Mouse (Mus musculus): Measurements from ENCODE around the gene Rere. TPM values are rescaled to one million over a fixed set of nuclear protein-coding genes. Genes with fewer than 3 reads are reported as not detected.
A peak's percentile ranks its signal among the peaks of the same experiment; 100 is the strongest.

Gene Rere
- polyA plus RNA-seq, 2 experiments = 28.5 to 43.3 TPM

DNA sequence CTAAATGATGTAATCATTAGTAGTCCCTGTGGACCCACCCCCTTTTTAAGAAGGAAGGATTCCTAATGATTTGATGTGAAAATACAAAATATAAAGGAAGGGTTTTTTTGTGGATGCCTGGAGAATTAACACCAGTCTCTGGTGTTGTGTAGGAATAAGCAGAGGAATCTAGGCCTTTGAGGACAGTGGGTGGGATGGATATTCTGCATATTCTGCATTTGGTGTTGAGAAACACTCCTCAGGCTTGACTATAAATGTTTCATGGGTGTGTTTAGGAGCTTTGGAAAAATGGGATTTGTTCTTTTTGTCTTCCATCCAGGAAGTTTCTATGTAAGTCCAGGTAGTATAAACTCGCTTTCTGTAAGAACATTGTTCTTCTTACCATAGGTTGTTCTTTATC, 55.8 kb downstream of the Rere start:
- WGBS = 96% methylated on average over 1 of the region's 1 CpGs
- DNase-seq (ENCODE audit: low spot score) = no peak
- no peak for TF ChIP-seq POLR2A (IDR thresholded peaks at IDR 0.05; ENCODE audit: borderline replicate concordance, extremely low read depth, insufficient read depth, insufficient read length)
- H3K27me3 ChIP-seq (ENCODE audit: control insufficient read depth, insufficient read depth, low read length) = no peaks in the 10 kb centered on the region
- peaks cover 5% of the 10 kb centered on the region; the same call in 1 of the 2 replicates for H3K4me1 ChIP-seq (ENCODE audit: control insufficient read depth, insufficient read depth, low read length)
- no peak overlapping the region for H3K4me2 ChIP-seq (replicated peaks; ENCODE audit: low read depth, low read length, severe bottlenecking)
- no peak overlapping the region for H3K27ac ChIP-seq (replicated peaks; ENCODE audit: low read depth, low read length)
- ATAC-seq (ENCODE audit: low FRiP score, low read depth) = no peak
- H3K9ac ChIP-seq (ENCODE audit: low read depth, low read length, severe bottlenecking) = no peak overlapping the region
- no peaks in the 10 kb centered on the region for H3K36me3 ChIP-seq (ENCODE audit: control insufficient read depth, insufficient read depth, low read length)
- no peak overlapping the region for H3K4me3 ChIP-seq (replicated peaks; ENCODE audit: low read length)
- H3K9me3 ChIP-seq (ENCODE audit: control insufficient read depth, low read length) = no peaks in the 10 kb centered on the region

DNA sequence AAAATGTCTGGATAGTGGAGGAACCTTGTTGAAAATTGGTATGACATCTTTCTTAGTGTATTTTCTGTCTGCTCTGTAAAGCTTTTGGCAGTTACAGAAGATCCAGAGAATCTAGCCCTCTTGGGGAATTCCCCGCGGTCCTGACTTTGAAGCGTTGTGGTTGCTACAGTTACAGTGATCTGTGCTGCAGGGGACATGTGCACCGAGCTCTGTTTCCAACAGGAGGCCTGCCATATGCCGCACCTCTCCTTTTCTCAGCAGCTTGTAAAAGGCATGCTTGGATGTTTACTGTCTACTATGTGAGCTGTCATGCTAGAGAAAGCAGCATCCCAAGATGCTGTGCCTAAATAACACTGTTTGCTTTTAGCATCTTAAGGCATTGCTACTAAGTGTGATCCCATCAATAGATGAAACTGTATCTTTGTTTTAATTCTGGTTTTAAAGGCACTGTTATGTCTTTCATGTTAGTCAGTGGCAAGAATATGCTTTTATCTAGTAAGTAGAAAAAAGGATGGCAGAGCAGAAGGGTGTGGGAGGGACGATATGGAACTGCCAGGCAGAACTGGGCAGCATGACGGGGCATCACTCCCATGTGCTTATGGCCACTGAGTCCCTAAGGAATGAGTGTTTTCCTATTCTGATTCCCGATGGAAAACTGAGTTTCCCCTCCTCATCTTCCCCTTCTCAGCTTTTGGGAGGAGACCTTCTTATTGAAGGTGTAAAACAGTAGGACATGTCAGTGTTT, 57.6 kb downstream of the Rere start:
- Histone ChIP-seq H3K36me3 (ENCODE audit: control insufficient read depth, insufficient read depth, low read length) (no peaks in the 10 kb centered on the region), H3K4me2 (replicated peaks; ENCODE audit: low read depth, low read length, severe bottlenecking) (no peak overlapping the region), H3K4me3 (replicated peaks; ENCODE audit: low read length) (no peak overlapping the region), H3K9me3 (ENCODE audit: control insufficient read depth, low read length) (no peaks in the 10 kb centered on the region), H3K27ac (replicated peaks; ENCODE audit: low read depth, low read length) (no peak overlapping the region), H3K27me3 (ENCODE audit: control insufficient read depth, insufficient read depth, low read length) (no peaks in the 10 kb centered on the region), H3K4me1 (ENCODE audit: control insufficient read depth, insufficient read depth, low read length) (peaks cover 5% of the 10 kb centered on the region; the same call in 1 of the 2 replicates), H3K9ac (ENCODE audit: low read depth, low read length, severe bottlenecking) (no peak overlapping the region)
- 40% methylated on average over 8 of the region's 8 CpGs for WGBS
- DNase-seq (ENCODE audit: low spot score) (peak; percentile 65), ATAC-seq (ENCODE audit: low FRiP score, low read depth) (0 out of 2 replicates have a peak, but pooled peaks have one; percentile 47)
- TF ChIP-seq POLR2A (IDR thresholded peaks at IDR 0.05; ENCODE audit: borderline replicate concordance, extremely low read depth, insufficient read depth, insufficient read length) = no peak

DNA sequence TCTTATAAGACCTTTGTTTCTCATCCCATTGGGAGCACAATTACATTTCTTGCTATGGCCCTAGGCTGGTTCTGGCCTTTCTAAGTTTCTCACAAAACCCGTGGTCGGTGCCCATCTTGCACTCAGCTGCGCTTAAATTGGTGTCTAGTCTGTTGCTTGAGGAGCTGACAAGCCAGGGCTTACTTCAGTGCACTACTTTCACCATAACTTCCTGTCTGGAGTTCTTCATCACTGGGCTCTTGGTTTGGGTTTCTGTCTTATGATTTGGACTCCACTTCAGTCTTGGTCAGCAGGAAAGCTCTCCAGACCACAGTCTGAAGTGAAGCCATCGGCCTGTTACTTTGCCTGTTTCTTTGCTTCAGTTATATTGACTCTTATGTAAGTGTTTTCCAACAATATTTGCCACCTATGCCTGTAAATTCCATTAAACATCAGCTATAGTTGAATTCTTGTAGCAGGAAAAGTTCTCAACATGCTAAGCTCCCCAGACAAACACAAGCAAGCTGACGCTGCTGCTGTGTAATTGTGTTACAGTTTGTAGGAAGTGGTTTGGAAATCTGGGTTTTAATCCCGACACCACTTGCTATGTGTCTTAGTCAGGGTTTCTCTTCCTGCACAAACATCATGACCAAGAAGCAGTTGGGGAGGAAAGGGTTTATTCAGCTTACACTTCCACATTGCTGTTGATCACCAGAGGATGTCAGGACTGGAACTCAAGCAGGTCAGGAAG, 59.5 kb downstream of the Rere start:
- Histone ChIP-seq H3K4me2 (replicated peaks; ENCODE audit: low read depth, low read length, severe bottlenecking) (no peak overlapping the region), H3K27ac (replicated peaks; ENCODE audit: low read depth, low read length) (no peak overlapping the region), H3K27me3 (ENCODE audit: control insufficient read depth, insufficient read depth, low read length) (no peaks in the 10 kb centered on the region), H3K9me3 (ENCODE audit: control insufficient read depth, low read length) (no peaks in the 10 kb centered on the region), H3K4me3 (replicated peaks; ENCODE audit: low read length) (no peak overlapping the region), H3K9ac (ENCODE audit: low read depth, low read length, severe bottlenecking) (no peak overlapping the region), H3K4me1 (ENCODE audit: control insufficient read depth, insufficient read depth, low read length) (peaks cover 5% of the 10 kb centered on the region; the same call in 1 of the 2 replicates), H3K36me3 (ENCODE audit: control insufficient read depth, insufficient read depth, low read length) (no peaks in the 10 kb centered on the region)
- TF ChIP-seq POLR2A (IDR thresholded peaks at IDR 0.05; ENCODE audit: borderline replicate concordance, extremely low read depth, insufficient read depth, insufficient read length) = no peak
- no peak for DNase-seq (ENCODE audit: low spot score)
- no peak for ATAC-seq (ENCODE audit: low FRiP score, low read depth)
- 89% methylated on average over 6 of the region's 6 CpGs for WGBS

DNA sequence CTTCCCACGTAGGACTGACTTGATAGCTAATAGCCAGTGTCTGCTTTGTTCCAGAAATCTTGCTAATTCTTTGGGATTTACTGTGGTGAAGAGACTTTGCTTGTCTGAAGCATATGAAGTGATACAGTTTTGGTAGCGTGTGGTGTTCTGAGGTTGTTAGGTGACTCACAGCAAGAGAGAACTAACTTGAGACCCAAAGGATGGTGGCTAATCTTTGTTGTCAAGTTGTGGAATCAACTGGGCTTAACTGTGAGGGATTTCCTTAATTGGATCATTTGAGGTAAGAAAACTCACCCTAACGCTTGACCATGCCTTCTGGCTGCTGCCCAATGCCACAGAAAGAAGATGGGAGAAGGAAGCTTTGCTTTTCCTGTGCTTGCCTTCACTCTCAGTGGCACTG, 63.1 kb downstream of the Rere start:
- Histone ChIP-seq H3K9ac (ENCODE audit: low read depth, low read length, severe bottlenecking) (no peak overlapping the region), H3K27ac (replicated peaks; ENCODE audit: low read depth, low read length) (no peak overlapping the region), H3K9me3 (ENCODE audit: control insufficient read depth, low read length) (no peaks in the 10 kb centered on the region), H3K4me3 (replicated peaks; ENCODE audit: low read length) (no peak overlapping the region), H3K36me3 (ENCODE audit: control insufficient read depth, insufficient read depth, low read length) (no peaks in the 10 kb centered on the region), H3K4me1 (ENCODE audit: control insufficient read depth, insufficient read depth, low read length) (peaks cover 7% of the 10 kb centered on the region), H3K4me2 (replicated peaks; ENCODE audit: low read depth, low read length, severe bottlenecking) (no peak overlapping the region), H3K27me3 (ENCODE audit: control insufficient read depth, insufficient read depth, low read length) (no peaks in the 10 kb centered on the region)
- DNase-seq (ENCODE audit: low spot score) = no peak
- WGBS = 80% methylated on average over 3 of the region's 3 CpGs
- no peak for ATAC-seq (ENCODE audit: low FRiP score, low read depth)
- no peak for TF ChIP-seq POLR2A (IDR thresholded peaks at IDR 0.05; ENCODE audit: borderline replicate concordance, extremely low read depth, insufficient read depth, insufficient read length)

DNA sequence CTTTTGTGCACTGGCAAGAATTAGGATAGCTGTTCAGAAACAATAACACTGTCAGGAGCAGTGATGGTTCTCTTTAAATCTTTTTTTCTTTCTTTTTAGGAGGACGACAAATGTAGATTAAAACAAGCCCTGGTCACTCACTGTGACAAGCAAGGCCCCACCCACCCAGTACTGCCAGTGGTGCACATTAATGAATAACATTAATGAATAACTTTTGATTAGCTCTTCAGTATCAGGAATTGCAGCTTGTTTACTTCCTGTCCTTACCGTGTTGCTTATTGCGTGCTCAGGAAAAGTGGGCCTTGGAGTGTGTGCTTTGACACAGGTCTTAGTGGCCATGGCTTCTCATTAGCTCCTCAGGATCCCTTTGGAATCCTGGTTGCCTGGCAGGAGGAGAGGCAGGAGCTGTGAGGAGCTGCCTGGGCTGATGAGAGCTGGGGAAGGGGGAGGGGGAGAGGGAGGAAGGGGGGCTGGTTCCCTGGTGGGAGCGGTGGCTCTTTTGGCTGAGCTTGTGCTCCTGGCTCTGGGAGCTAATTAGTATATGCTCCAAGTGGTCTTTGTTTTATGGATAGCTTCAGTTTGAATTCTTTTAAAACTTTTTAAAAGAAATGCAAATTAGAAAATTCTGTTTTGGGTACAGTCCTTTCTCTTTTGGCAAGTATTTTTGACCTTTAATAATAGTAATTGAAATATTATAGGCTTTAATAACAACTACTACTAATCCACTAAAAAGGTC, 65.4 kb downstream of the Rere start:
- no peak for ATAC-seq (ENCODE audit: low FRiP score, low read depth)

More for the DNA sequence above, 65.4 kb downstream of the Rere start:
- Histone ChIP-seq H3K4me3 (replicated peaks; ENCODE audit: low read length) (no peak overlapping the region), H3K27ac (replicated peaks; ENCODE audit: low read depth, low read length) (no peak overlapping the region), H3K9me3 (ENCODE audit: control insufficient read depth, low read length) (no peaks in the 10 kb centered on the region), H3K4me1 (ENCODE audit: control insufficient read depth, insufficient read depth, low read length) (peaks cover 7% of the 10 kb centered on the region), H3K9ac (ENCODE audit: low read depth, low read length, severe bottlenecking) (no peak overlapping the region), H3K27me3 (ENCODE audit: control insufficient read depth, insufficient read depth, low read length) (no peaks in the 10 kb centered on the region), H3K4me2 (replicated peaks; ENCODE audit: low read depth, low read length, severe bottlenecking) (no peak overlapping the region), H3K36me3 (ENCODE audit: control insufficient read depth, insufficient read depth, low read length) (no peaks in the 10 kb centered on the region)
- TF ChIP-seq POLR2A (IDR thresholded peaks at IDR 0.05; ENCODE audit: borderline replicate concordance, extremely low read depth, insufficient read depth, insufficient read length) = no peak
- 18% methylated on average over 4 of the region's 4 CpGs for WGBS
- no peak for DNase-seq (ENCODE audit: low spot score)
